Mouse (Mus musculus) spleen, postnatal 14 days (tissue): ENCODE measurements around the gene Tnfrsf25.

Source experiments
- DNase-seq, 2 experiments: peaks; one replicate each; pipeline ENCODE4 v3.0.0; 2021 to 2022; ENCODE audit warnings: low spot score in 2 of 2

The Tnfrsf25 gene

DNA sequence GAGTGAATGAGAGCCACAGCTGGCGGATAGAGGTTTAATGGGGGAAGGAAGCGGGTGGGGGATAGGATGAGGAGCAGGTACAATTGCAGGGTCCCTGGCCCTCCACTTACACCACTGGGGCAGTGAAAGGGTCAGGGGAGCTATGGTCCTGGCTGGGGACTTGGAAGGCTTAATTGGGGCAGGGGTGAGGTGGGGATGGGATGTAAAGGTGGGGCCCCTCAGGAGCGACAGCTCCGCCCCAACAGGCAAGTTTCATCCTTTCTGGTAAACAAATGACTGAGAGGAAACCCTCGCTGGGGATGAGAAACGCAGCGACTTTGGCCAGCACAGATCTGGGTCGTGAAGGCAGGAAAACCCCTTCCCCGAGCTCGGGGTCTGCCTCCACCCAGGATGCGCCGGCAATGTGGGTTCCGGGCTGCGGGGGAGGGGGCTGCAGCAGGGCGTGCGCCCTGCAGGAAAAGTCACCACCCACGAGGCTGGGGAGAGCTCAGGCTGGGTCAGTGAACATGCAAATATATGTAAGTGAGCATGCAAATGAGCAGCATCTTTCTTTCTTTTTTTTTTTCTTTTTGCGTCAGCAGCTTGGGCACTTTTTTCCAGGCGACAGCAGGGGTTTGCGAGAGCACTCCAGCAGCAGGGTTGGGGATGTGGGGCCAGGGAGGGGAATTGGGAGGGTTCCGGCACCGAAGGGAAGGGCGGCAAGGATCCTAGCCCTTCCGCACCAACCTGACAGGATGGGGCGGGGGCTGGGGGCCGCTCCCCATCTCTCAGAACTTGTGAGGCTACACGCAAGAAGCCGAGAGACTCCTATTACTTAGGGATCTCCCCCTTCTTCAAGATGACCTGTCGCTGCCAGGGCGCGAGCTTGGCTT, 4.8 kb downstream of the Tnfrsf25 start:
- DNase-seq = no peak

DNA sequence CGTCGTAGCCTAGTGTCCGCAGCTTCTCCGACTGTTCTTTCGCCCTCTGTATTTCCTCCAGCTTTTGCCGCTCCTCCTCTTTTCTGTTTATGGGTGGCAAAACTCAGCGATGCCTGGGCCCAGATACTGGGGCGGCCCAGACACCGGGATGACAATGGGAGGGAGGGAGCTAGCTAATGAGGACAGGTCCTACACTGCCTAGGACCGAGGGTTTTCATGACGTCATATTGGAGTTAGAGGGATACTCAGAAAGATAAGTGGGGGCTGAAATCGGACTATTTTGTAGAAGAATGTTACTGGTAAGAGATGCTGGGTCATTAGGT, 5.4 kb downstream of the Tnfrsf25 start:
- no peak for DNase-seq

DNA sequence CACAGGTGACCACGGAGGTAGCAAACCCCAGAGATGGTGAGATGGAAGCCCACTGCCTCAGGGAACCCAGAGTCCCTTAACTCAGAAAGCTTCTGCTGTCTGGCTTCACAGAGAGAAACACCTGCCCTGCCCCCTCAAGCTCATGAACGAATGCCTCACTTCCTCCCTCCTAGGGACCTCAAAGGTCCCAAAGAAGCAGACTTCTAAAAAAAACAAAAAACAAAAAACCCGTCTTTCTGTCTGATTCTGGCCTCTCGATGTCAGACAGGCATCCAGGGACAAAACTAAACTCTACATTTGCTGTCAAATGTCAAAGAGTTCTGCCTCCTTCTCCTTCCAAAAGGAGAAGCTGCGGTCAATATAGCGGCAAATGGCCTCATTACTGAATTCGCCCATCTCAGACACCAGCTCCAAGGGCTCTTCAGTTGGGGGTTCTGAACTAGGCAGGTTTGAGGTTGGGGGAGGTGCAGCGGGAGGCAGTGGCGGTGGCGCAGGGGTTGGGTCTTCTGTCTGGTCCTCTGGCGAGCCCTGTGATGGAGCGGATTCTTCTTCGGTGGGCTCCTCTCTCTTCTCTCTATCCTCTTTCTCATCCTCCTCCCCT, 8.7 kb downstream of the Tnfrsf25 start:
- DNase-seq = no peak

DNA sequence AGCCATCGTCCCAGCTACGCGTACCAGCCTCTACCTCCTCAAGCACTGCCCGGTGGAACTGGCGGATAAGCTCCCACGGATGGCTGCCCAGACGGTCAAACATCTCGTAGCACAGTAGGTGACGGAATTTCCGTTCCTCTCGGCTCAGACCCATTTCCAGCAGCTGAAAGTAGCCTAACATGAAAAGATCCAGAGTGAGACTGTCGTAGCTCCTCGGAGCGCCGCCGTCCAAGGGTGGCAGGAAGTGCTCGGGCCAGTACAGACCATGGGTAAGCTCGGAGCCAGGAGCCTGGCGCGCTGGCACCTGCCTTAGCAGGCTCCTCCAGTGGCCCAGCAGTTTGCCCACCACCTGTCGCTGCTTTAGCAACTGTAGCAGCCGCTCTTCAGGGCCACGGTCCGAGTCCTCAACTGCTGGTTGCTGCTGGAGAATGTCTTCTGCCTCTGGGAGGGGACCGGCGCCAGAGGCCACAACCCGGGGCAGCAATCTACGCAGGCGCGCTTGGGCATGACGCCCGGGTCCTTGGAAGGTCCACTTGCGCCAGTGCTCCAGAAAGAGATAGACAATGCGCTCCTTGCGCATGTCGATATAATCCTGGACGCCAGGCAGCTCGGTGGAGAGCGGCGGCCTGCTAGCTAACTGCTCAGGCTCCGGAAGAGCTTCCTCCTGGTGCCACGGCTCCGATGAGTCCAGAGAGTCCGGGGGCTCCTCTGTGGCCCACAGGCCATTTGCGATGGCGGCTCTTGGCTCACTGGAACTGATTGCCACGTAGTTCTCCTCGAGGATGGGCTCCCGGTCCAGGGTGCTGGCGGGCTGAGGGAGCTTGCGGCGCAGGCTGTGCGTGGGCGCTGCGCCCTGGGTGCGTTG, 9.7 kb downstream of the Tnfrsf25 start:
- no peak for DNase-seq

DNA sequence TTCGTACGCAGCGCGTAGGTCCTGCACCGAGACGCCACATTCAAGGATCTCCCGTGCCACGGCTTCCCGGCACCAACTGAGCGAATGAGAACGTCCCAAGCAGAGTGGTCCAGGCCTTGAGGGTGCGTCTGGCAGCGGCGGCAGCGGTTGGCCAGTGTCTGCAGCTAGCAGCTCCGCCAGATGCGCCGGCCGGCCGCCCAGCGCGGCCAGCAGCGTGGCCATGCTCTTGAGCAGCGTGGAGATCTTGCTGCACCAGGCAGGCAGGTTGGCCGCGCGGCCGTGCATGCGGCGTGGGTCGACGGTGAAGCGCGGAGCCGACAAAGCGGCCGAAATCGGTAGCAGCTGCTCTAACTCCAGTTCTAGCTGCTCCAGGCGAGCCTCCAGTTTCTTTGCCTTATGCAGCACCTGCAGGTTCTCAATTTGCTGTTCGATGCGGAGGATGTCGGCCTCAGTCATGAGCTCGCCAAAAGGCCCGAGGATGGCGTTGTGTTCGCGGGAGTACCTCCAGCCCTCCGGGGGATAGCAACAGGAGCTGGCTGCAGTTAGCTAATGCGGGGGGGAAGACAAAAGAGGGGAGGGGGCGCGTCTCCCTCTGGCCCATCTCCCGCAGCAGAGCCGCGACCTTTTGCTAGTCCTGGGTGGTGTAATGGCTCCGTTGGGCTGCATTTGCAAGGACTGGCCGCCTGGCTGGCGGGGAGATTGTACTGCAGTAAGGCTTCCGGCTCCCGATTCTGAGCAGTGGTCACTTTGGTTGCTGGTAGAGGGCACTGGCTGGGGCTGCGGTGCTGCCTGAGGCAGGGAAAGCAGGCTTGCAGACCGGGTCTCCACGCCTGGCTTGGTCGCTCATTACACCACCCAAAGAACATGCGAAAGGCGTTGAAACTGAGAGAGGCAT, 10.5 kb downstream of the Tnfrsf25 start:
- DNase-seq = no peak

DNA sequence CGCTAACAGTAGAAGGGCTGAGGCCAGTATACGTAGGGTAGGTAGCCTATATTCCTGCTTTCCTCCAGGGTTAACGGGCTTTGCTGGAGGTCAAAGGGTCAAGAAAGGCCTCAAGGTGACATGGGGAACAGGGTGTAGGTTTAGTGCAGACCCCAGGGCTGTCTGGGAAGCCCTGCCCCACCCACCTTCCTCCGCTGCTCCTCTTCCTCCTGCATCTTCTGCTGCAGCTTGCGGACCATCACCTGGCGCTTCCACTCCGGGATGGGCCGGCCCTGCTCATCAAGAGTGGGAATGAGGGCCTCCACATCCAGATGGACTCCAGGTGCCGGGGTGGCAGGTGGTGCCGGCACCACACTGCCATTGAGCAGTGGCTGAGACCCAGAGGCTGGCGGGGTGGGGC, 12.2 kb downstream of the Tnfrsf25 start:
- DNase-seq = no peak

DNA sequence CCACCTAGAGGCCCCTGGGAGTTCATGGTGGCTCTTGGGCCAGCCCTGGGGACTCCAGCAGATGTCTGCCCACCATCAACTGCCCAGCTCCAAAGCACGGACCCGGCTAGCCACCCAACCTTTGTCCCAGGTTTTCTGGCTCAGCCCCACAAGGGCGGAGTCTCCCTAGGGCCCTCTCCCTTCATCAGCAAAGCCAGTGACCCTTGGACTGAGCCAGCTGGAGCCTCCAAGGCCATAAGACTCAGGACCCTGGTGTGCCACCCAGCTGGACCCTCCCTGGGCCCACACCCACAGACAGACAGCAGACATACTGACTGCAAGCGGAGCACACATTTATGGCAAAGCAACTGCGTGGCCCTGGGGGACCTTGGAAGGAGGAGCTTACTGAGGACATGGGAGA, 13.1 kb downstream of the Tnfrsf25 start:
- DNase-seq = no peak

DNA sequence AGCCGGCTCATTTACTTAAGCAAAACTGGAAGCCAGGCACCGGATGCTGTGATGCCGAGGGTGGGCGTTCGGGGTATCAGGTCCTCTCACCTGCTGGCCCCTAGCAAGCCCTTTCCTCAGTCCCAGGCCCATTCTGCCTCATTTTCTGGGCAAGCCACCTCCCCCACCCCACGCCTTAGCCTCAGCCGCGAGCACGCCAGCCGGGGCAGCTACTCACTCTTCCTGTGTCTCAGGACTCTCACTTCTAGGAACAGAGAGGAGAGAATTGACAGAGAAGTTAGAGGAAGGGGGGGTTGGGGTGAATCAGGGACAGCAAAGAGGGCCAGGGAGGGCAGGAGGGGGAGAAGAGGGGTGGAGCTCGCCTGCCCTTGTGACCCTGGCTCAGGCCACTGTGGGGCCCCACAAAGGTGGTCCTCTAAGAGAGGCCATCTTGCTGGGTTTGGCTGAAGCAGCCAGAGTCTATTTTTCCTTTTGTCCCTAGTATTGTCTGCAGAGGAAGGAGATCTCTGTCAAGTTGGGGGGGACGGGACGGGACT, 13.7 kb downstream of the Tnfrsf25 start:
- DNase-seq = no peak

DNA sequence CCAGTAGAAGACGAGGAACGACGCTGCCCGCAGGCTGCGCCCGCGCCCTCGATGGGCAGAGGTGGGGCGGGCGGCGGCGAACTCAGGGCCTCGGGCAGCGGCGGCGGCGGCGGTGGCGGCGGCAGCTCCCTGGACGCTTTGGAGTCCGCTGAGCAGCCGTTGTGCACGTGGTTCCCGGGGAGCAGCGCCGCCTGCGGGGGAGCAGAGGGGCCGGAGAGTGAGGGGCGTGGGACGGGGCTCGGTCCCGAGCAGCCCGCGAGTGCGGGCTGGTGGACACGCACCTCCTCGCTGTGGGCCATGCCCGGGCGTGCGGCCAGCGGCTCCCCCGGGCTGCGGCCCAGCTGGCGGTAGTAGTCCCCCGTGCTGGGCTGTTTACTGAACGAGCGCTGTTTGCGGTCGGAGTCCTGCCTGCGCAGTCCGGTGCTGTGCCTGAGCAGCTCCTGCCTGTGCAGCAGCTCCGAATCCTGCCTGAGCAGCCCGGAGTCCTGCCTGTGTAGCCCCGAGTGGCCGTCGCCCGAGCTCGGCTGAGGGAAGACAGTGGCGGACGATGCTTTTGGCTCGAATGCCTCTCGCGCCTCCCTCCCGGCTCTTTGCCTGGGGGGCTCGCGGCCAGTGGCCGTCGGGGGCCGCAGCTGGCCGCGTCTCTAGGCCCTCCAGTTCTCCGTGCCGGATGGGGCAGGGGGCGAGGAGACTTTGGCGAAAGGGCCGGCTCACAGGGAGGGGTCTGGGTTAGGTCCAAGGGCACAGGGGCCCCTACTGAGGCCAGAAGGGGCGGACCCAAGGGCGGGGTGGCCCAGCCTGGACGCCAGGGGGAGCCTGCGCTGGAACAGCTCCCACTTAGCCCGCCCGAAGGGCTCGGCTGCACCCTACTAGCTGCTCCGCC, 15.3 kb downstream of the Tnfrsf25 start:
- peak in 1 of 2 experiments; percentile 43 for DNase-seq

DNA sequence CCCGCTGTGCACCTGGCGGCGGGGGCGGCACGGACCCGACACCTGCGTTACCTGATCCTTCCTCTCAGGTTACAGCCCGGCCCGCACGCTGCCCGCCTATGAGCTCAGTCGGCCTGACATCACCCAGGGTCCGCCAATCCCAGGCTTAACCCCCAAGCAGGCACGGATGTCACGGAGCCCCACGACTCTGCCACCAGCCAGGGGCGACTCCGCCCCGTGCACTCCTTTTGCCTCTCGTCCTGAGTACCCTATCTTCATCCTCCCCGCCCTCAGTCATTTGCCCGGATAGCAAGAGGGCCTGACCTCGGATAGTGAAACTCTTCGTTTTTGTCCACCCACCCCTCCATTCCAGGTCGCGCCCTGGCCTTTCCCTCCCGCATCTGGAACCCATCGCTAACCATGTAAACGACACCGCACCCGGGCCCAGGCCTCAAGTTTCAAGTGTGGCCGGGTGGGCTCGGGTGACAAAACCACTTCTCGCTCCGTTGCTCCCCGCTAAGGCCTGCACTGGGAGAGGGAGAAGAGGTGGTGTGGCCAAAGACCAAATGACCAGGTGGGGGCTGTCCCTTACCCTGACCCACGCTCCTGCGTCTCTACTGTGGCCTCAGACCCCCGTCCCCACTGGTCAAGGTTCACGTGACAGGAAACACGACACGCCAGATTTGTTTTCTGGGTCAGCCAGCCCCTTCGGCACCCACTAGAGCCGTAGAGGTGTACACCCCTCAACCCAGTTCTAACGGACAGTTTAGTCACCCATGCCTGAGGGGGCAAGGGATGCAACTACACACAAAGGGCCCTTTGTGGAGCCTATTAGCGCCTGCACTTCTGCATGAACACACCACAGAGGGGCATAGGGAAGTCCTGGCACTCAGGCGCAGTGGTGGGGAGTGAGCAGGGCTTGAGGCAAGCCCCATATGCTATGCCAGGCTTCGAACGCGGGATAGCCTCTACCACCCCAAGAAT, 16.4 kb downstream of the Tnfrsf25 start:
- DNase-seq = no peak

DNA sequence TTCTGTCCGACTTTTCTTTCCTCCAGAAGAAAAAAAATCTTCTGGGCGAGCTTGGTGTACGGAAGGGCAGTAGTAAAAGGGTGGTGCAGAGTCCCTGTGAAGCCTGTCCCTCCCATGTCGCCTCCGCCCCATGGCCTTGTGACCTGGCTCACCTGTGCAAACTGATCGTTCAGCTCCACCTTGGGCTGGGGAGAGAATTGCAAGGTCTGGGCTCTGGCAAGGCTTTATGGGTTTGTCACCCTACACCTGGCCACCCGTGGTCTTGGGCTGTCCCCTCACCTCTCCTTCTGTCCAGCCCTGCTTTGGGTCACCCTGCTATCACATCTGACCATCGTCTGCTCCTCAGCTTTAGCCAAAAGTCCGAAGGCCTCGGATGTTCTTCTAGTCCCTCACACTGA, 17.0 kb downstream of the Tnfrsf25 start:
- DNase-seq = no peak

DNA sequence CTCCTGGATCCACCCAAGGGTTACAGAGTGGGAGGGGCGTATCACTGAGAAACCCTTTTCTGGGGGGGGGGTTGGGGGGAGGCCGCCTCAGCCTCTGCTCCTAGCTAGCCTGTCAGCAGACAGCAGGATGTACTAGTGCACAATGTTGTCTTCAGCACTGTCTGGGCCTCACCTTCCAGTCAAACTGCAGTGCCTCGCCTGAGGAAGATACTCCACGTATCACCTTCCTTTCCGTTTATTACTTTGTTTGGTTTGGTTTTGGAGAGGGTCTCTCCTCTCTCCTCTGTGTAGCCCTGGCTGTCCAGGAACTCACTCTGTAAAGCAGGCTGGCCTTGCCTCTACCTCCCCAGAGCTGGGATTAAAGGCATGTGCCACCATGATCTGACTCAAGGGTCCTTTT, 17.5 kb downstream of the Tnfrsf25 start:
- DNase-seq = no peak

DNA sequence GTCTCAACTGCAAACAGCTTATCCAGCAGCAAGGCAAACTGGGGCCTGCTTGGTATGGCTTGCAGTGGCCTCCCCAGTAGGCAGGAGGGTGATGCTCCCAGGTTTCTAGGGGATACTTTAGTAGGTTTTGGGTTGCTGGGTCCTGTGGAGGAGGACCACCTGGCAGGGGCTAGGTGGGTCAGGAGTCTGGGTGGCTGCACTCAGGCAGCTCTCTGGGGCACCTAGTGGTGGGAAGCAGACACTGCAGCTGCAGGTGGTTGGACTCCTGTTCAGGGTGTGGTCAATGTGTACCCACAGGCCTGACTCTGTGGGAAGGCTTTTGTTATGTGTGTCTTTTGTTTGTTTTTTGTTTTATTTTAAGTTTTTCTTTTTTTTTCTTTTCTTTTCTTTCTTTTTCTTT, 18.8 kb downstream of the Tnfrsf25 start:
- peak in 1 of 2 experiments; percentile 55 for DNase-seq

DNA sequence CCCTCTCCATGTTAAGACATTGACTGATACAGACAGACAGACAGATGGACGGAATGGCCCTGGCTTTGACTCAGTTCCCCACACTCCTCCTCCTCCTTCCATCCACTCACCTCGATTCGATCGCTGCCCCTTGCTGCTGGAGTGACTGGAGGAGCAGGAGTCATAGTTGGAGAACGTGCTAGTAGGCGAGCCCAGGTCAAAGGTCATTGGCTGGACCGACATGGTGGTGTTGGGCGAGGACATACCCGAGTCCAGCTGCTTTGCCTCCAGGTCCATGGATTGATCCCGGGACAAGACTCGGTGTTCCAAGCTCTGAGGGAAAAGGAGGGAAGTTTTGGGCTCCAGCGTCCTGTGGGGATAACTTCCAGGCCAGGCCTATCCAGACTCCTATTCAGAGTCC, 19.6 kb downstream of the Tnfrsf25 start:
- no peak for DNase-seq

DNA sequence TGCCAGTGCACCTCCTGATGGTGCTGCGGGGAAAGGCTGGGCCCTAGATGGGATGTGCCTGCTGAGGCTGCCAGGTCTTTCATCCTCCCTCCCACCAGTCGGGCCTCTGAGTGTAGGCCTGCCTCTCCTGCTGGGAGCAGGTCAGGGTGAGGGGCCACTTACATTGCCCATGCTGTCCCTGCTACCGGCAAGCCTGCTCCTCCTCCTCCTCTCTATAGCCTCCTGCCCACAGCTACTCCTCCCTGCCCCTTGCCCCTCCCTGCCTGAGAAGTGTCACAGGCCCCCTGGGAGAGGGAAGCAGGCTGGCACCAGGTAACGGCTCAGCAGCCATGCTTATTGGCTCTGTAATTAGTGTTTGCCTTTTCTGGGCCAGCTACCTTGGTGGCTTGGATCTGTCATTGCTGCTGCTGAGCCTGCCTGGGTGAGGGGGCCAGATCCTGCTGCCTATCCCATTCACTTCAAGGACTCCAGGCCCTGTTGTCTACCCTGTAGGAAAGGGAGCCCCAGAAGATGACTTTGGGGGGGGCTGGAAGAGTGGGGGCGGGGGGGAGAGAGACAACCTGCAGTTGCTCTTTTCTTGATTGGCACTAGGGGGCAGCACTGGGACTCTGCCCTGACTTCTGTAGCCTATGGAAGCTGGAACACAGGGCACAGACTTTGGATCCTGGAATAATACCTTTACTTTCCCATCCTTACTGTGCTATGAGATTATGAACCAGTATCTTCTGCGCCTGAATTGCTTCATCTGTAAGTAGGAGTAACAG, 20.6 kb downstream of the Tnfrsf25 start:
- no peak for DNase-seq

DNA sequence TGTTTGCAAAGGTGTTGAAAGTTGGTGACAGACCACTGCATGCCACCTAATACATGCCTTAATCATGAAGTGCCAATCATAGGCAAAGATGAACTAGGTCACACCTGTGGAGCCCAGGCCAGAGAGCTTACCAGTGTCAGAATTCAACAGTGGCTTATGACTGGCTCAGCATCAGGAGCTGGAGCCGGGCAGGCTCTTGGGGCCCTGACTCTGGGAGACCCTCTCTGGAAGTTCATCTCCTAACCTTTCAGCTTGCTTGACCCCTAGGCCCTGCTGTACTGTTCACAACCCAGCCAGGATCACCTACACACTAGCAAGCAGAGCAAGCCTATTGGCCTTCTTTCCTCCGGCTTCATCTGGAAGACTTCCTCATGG, 21.1 kb downstream of the Tnfrsf25 start:
- no peak for DNase-seq

DNA sequence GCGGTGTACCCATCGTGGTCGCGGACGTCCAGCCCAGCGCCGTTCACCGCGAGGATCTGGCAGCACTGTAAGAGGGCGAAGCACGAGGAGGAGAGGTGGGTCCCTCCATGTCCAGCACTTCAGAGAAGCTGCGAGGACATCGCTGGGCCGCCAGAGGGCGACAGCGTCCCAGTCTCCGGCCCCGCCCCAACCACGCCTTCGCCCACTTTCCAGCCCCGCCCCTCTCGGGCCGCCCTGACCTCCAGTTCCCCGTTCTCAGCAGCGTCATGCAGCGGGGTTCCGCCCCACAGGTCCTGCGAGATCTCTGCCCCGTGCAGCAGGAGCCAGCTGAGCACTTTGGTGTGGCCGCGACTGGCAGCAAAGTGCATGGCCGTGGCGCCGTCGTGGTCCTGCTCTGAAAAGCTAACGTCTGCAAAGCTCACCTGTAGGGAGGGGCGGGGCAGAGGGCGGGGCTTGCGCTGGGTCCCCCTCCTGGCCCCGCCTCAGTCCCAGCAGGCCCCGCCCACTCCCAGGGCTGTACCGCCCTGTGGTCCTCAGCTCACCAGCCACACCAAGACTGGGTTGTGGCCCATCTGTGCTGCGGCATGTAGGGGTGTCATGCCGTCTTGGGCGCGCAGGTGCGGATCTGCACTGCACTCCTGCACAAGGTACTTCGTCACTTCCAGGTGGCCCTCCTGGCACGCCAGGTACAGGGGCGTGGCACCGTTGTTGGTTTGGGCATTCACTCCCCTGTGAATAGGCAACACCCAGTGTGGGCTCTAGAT, 22.9 kb downstream of the Tnfrsf25 start:
- peak; percentile 76 to 87 for DNase-seq

DNA sequence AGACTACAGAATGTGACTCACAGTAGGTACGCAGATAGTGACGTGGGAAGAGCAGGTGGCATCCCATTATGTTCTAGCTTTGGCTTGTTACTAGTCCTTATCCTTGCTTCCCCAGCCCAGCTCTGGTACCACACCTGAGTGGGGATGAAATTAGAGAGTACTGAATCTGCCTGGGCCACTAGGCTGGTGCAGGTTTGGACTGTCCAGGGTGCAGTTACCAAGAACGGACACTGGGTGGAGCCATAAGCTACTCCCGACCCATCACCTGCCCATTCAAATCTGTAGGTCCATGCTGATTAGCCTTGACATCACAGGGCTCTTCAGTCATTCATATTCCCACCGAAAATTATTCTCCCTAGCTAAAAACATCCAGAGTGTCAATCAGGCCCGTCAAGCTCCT, 24.7 kb downstream of the Tnfrsf25 start:
- peak in 1 of 2 experiments; percentile 47 for DNase-seq
